Mouse (Mus musculus): ENCODE measurements at regions not wholly inside any gene's neighbourhood (a gene's known extent, or its start where the extent isn't known, plus 50 kb on each side); places are given as distances from the start of the nearest gene placed in this dataset.

- 85% methylated on average over 2 of the region's 2 CpGs for WGBS
- Histone ChIP-seq H3K27ac (replicated peaks; ENCODE audit: low read depth, low read length) (no peak overlapping the region), H3K27me3 (ENCODE audit: control insufficient read depth, insufficient read depth, low read length) (no peaks in the 10 kb centered on the region), H3K4me1 (ENCODE audit: control insufficient read depth, insufficient read depth, low read length) (no peaks in the 10 kb centered on the region), H3K9me3 (replicated peaks; ENCODE audit: control insufficient read depth, low read length) (no peaks in the 10 kb centered on the region), H3K36me3 (replicated peaks; ENCODE audit: control insufficient read depth, insufficient read depth, low read depth, low read length) (no peaks in the 10 kb centered on the region), H3K4me3 (ENCODE audit: low read depth, low read length) (no peak overlapping the region), H3K4me2 (ENCODE audit: low read depth, low read length) (no peak overlapping the region), H3K9ac (replicated peaks; ENCODE audit: low read length) (no peak overlapping the region)
- ATAC-seq (replicated peaks; ENCODE audit: insufficient number of reproducible peaks, low FRiP score, low TSS enrichment, low read depth) (no peak), DNase-seq (ENCODE audit: low spot score) (no peak)
Observed at GRCm38 (mm10) chr2:9683673-9684210, 197.3 kb upstream of the 4930412O13Rik start.

DNA sequence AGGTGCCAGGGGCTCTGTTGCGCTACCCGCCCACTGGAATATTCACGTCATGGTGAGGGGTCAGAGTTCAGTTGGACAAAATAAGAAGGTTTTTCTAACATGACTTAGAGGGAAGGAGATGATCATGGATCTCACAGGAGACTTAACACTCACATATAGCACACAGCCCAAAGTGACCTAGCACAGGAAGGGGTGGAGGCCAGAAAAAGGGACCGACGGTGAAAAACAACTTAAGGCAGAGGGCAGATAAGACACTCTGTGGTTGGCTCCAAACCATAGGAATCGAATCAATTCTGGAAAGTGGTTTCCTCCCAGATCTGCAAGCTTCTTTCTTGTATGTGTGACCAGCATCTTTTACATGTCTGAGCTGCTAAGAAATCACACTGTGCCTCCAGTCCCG, 192.9 kb upstream of the 4930412O13Rik start:
- Histone ChIP-seq H3K4me1 (ENCODE audit: control insufficient read depth, insufficient read depth, low read length) (no peaks in the 10 kb centered on the region), H3K36me3 (replicated peaks; ENCODE audit: control insufficient read depth, insufficient read depth, low read depth, low read length) (no peaks in the 10 kb centered on the region), H3K4me2 (ENCODE audit: low read depth, low read length) (no peak overlapping the region), H3K4me3 (ENCODE audit: low read depth, low read length) (no peak overlapping the region), H3K27ac (replicated peaks; ENCODE audit: low read depth, low read length) (no peak overlapping the region), H3K9me3 (replicated peaks; ENCODE audit: control insufficient read depth, low read length) (no peaks in the 10 kb centered on the region), H3K9ac (replicated peaks; ENCODE audit: low read length) (no peak overlapping the region), H3K27me3 (ENCODE audit: control insufficient read depth, insufficient read depth, low read length) (no peaks in the 10 kb centered on the region)
- no peak for DNase-seq (ENCODE audit: low spot score)
- 90% methylated on average over 7 of the region's 7 CpGs for WGBS
- ATAC-seq (replicated peaks; ENCODE audit: insufficient number of reproducible peaks, low FRiP score, low TSS enrichment, low read depth), result no peak

GRCm38 (mm10) chr2:9689518-9689917, 191.5 kb upstream of the 4930412O13Rik start:
- WGBS, result 80% methylated on average over 5 of the region's 5 CpGs
- H3K27ac ChIP-seq (replicated peaks; ENCODE audit: low read depth, low read length), result no peak overlapping the region
- H3K27me3 ChIP-seq (ENCODE audit: control insufficient read depth, insufficient read depth, low read length), result no peaks in the 10 kb centered on the region
- no peak overlapping the region for H3K9ac ChIP-seq (replicated peaks; ENCODE audit: low read length)
- H3K4me1 ChIP-seq (ENCODE audit: control insufficient read depth, insufficient read depth, low read length), result no peaks in the 10 kb centered on the region
- H3K36me3 ChIP-seq (replicated peaks; ENCODE audit: control insufficient read depth, insufficient read depth, low read depth, low read length), result no peaks in the 10 kb centered on the region
- no peak overlapping the region for H3K4me2 ChIP-seq (ENCODE audit: low read depth, low read length)
- ATAC-seq (replicated peaks; ENCODE audit: insufficient number of reproducible peaks, low FRiP score, low TSS enrichment, low read depth) (no peak), DNase-seq (ENCODE audit: low spot score) (no peak)
- H3K4me3 ChIP-seq (ENCODE audit: low read depth, low read length), result no peak overlapping the region
- H3K9me3 ChIP-seq (replicated peaks; ENCODE audit: control insufficient read depth, low read length), result no peaks in the 10 kb centered on the region

DNA sequence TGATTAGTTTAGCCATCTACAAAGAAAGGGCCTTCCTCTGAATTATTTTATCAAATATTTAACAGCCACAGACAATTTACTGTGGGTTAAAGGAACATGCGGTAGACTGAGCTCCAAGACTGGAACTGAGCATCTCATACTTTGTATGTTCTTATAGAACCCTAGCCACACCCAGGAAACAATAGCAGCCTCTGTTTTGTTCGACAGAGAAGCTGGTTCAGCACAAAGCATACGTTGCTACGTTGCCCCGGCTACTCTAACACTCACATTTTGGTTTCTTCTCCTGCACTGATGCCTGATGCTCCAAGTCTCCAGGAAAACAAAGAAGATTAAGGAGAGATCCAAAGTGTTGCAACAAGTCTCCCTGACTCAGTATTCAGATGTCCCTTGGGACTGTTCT, 189.5 kb upstream of the 4930412O13Rik start:
- ATAC-seq (replicated peaks; ENCODE audit: insufficient number of reproducible peaks, low FRiP score, low TSS enrichment, low read depth), result no peak

DNA sequence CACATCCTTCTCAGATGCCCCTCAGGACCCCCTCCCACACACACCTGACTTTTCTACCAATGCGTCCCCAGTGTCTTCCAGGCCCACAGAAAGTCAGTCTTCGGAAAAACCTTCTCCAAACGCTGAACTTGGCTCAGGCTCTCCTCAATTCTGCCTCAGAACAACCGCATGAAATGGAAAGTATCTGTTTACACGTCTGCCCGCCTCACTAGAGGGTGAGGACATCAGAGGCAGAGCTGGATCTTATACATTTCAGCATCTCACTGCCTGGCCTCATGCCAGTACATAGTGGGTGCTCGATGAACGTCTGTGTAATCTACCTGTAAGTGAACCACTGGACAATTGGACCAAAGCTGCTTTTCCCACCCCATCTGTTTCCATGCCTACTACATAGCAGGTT, 189.1 kb upstream of the 4930412O13Rik start:
- Histone ChIP-seq H3K9me3 (replicated peaks; ENCODE audit: control insufficient read depth, low read length) (no peaks in the 10 kb centered on the region), H3K4me1 (ENCODE audit: control insufficient read depth, insufficient read depth, low read length) (no peaks in the 10 kb centered on the region), H3K4me2 (ENCODE audit: low read depth, low read length) (no peak overlapping the region), H3K9ac (replicated peaks; ENCODE audit: low read length) (no peak overlapping the region), H3K27me3 (ENCODE audit: control insufficient read depth, insufficient read depth, low read length) (no peaks in the 10 kb centered on the region), H3K4me3 (ENCODE audit: low read depth, low read length) (no peak overlapping the region), H3K36me3 (replicated peaks; ENCODE audit: control insufficient read depth, insufficient read depth, low read depth, low read length) (no peaks in the 10 kb centered on the region), H3K27ac (replicated peaks; ENCODE audit: low read depth, low read length) (no peak overlapping the region)
- no peak; the same call in 1 of the 2 replicates for ATAC-seq (replicated peaks; ENCODE audit: insufficient number of reproducible peaks, low FRiP score, low TSS enrichment, low read depth)
- 79% methylated on average over 8 of the region's 8 CpGs for WGBS
- no peak for DNase-seq (ENCODE audit: low spot score)

More for the DNA sequence above, 189.5 kb upstream of the 4930412O13Rik start:
- 71% methylated on average over 5 of the region's 5 CpGs for WGBS
- no peak for DNase-seq (ENCODE audit: low spot score)
- H3K36me3 ChIP-seq (replicated peaks; ENCODE audit: control insufficient read depth, insufficient read depth, low read depth, low read length), result no peaks in the 10 kb centered on the region
- H3K9ac ChIP-seq (replicated peaks; ENCODE audit: low read length), result no peak overlapping the region
- no peaks in the 10 kb centered on the region for H3K27me3 ChIP-seq (ENCODE audit: control insufficient read depth, insufficient read depth, low read length)
- H3K4me1 ChIP-seq (ENCODE audit: control insufficient read depth, insufficient read depth, low read length), result no peaks in the 10 kb centered on the region
- H3K4me3 ChIP-seq (ENCODE audit: low read depth, low read length), result no peak overlapping the region
- no peaks in the 10 kb centered on the region for H3K9me3 ChIP-seq (replicated peaks; ENCODE audit: control insufficient read depth, low read length)
- H3K27ac ChIP-seq (replicated peaks; ENCODE audit: low read depth, low read length), result no peak overlapping the region
- H3K4me2 ChIP-seq (ENCODE audit: low read depth, low read length), result no peak overlapping the region

- Histone ChIP-seq H3K27me3 (ENCODE audit: control insufficient read depth, insufficient read depth, low read length) (no peaks in the 10 kb centered on the region), H3K4me1 (ENCODE audit: control insufficient read depth, insufficient read depth, low read length) (no peaks in the 10 kb centered on the region), H3K9me3 (replicated peaks; ENCODE audit: control insufficient read depth, low read length) (no peaks in the 10 kb centered on the region), H3K9ac (replicated peaks; ENCODE audit: low read length) (no peak overlapping the region), H3K4me3 (ENCODE audit: low read depth, low read length) (no peak overlapping the region), H3K27ac (replicated peaks; ENCODE audit: low read depth, low read length) (no peak overlapping the region), H3K36me3 (replicated peaks; ENCODE audit: control insufficient read depth, insufficient read depth, low read depth, low read length) (no peaks in the 10 kb centered on the region), H3K4me2 (ENCODE audit: low read depth, low read length) (no peak overlapping the region)
- WGBS, result 73% methylated on average over 9 of the region's 9 CpGs
- ATAC-seq (replicated peaks; ENCODE audit: insufficient number of reproducible peaks, low FRiP score, low TSS enrichment, low read depth), result no peak
- DNase-seq (ENCODE audit: low spot score), result no peak
Observed at GRCm38 (mm10) chr2:9693351-9693750, 187.7 kb upstream of the 4930412O13Rik start.

DNA sequence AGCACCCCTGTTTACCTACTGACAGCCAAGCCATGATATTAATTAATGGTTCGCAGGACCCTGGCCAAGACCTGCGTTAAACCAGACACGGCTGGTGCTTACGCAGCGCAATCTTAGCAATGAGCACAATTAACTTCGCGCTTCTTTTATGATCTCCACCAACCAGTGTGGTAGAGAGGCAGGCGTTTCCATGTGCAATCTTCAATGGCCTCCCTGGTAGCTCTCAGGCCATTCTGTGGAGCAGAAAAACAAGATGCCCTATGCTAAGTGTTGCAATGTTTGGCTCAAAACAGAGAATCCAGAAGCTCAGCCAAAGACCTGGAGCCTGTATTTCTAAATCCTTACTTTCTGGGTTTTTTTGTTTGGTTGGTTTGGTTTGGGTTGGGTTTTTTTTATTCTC, 186.9 kb upstream of the 4930412O13Rik start:
- Histone ChIP-seq H3K27ac (replicated peaks; ENCODE audit: low read depth, low read length) (no peak overlapping the region), H3K27me3 (ENCODE audit: control insufficient read depth, insufficient read depth, low read length) (no peaks in the 10 kb centered on the region), H3K4me1 (ENCODE audit: control insufficient read depth, insufficient read depth, low read length) (no peaks in the 10 kb centered on the region), H3K4me3 (ENCODE audit: low read depth, low read length) (no peak overlapping the region), H3K9me3 (replicated peaks; ENCODE audit: control insufficient read depth, low read length) (no peaks in the 10 kb centered on the region), H3K9ac (replicated peaks; ENCODE audit: low read length) (no peak overlapping the region), H3K4me2 (ENCODE audit: low read depth, low read length) (no peak overlapping the region), H3K36me3 (replicated peaks; ENCODE audit: control insufficient read depth, insufficient read depth, low read depth, low read length) (no peaks in the 10 kb centered on the region)
- ATAC-seq (replicated peaks; ENCODE audit: insufficient number of reproducible peaks, low FRiP score, low TSS enrichment, low read depth), result no peak
- no peak for DNase-seq (ENCODE audit: low spot score)
- WGBS, result 91% methylated on average over 8 of the region's 8 CpGs

DNA sequence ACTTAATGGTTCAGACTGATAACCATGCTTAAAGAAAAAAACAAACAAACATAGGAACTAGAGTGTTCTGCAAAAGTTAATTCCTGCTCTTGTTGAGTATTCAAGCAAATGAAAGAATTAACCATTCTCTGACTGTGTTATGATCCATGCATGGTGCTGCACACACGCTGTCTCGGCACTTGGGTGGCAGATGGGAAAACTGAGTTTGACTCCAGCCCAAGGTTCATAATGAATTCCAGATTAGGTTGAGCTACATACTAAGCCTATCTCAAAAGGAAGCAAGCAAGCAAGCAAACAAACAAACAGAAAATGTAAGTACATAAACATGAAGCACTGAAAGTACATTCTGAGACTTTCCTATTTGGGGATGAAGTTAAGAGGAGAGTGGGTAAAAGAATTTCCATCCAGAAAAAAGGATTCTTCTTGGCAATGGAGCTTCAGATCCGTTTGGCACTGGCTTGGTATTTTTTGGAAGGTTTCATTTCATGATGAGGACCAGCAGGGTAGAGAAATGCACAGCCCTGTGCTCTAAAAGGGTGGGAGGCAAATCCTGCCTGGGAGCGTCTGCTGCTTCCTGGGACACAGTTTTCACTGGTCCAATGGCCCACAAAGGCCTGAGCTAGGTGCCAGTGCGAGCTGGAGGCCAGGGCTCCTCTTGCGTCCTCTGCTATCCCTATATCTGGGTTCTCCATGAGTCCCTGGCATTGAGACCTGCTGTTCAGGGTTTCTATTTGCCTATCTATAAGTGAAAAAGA, 183.3 kb upstream of the 4930412O13Rik start:
- ATAC-seq (replicated peaks; ENCODE audit: insufficient number of reproducible peaks, low FRiP score, low TSS enrichment, low read depth), result no peak
- DNase-seq (ENCODE audit: low spot score), result no peak
- no peaks in the 10 kb centered on the region for H3K27me3 ChIP-seq (ENCODE audit: control insufficient read depth, insufficient read depth, low read length)
- H3K4me3 ChIP-seq (ENCODE audit: low read depth, low read length), result no peak overlapping the region
- H3K9me3 ChIP-seq (replicated peaks; ENCODE audit: control insufficient read depth, low read length), result no peaks in the 10 kb centered on the region
- H3K36me3 ChIP-seq (replicated peaks; ENCODE audit: control insufficient read depth, insufficient read depth, low read depth, low read length), result no peaks in the 10 kb centered on the region
- WGBS, result 75% methylated on average over 6 of the region's 6 CpGs
- H3K4me1 ChIP-seq (ENCODE audit: control insufficient read depth, insufficient read depth, low read length), result no peaks in the 10 kb centered on the region
- H3K27ac ChIP-seq (replicated peaks; ENCODE audit: low read depth, low read length), result no peak overlapping the region
- no peak overlapping the region for H3K9ac ChIP-seq (replicated peaks; ENCODE audit: low read length)
- no peak overlapping the region for H3K4me2 ChIP-seq (ENCODE audit: low read depth, low read length)

Data from embryonic facial prominence, embryonic 11.5 days (tissue).